Mouse (Mus musculus) megakaryocyte progenitor cell, adult 5-6 weeks (primary cell): ENCODE measurements at regions not wholly inside any gene's neighbourhood (a gene's known extent, or its start where the extent isn't known, plus 50 kb on each side); places are given as distances from the start of the nearest gene placed in this dataset.

Source experiments
- ATAC-seq: replicated peaks from 2 replicates; pipeline ENCODE4 v1.8.0; 2016; ENCODE audit warnings: mild to moderate bottlenecking, moderate TSS enrichment, inconsistent platforms; ENCODE audit not compliant: poor library complexity

DNA sequence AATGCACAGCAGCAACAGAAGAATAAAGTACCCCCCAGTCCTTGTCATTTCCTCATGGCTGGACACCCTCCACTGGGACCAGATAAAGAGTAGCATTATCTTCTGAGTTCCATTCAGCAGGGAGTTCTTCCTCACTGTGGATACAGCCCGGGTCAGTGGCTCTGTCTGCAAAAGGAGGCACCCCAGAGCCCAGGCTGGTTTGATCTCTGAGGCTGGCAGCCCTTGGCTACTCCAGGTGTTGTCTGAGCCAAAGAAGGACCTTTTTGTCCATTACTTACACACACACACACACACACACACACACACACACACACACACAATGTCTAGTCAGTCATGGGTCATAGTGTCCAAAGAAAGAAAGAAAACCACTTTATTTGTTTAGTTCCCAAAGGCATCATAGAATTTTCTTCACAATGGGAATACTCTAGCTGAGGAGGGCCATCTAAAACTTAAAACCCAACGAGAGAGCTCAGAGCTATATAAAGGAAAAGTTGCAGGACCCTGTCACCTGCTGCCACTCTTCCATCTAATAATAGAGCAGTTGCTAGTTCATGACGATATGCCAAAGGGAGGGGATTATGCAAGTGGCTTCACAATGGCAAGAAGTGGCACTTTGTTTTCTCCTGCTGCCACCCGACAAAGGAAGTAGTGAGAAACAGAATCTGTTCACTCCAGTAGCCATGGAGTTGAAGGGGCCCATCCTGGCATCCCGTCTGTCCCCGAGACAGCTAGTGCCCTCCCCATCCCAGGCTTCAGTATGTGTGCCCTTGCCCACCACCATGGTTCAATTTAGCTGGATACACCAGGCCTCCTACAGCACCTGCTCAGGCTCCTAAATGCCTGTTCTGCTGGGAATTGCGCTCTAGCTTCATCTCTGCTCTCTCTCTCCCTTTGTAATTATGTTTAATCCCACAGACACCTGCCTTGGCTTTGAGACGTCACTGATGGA is 480.4 kb upstream of the Nrsn1 start:
- ATAC-seq, result no peak

DNA sequence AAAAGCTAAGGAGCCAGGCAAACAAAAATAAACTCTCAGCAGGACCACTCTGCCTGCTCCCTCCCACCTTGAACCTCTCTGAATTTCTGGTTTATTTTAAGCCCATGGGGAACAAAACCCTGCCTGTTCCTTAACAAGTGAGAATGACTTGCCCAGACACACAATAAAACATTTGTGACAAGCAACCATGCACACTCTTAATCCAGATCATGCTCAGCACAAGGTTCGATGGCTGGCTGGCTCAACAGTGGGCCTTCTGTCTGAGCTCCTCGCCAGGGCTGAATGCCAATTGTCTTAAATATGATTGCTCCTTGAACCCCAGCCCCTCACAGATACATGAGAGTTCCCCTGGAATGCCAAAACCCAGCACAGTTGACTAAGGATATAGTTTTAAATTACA is 468.3 kb upstream of the Nrsn1 start:
- ATAC-seq, result no peak

DNA sequence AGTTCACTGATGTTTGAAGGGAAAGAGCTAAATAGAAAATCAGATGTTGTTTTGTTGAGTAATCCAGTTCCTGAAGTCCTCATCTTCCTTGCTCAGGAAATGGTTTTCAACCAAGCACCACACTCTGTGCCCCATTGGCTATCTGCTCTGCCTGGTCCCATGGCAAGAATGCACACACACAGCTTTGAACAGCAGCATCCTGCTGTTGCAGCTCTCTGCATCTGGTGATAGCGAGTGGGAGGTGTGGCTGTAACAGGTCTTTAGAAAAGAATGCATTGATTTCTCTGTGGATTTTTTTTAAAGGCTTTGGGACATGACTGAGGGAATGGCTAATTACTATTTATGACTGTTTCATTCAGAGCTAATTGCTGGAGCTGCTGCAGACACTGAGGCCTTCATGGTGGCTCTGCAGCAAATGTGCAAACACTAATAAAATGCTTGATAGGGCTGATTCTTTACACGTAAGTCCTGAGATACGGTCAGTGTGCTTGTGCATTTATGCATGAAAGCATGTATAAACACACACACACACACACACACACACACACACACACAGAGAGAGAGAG is 459.1 kb upstream of the Nrsn1 start:
- ATAC-seq, result no peak

DNA sequence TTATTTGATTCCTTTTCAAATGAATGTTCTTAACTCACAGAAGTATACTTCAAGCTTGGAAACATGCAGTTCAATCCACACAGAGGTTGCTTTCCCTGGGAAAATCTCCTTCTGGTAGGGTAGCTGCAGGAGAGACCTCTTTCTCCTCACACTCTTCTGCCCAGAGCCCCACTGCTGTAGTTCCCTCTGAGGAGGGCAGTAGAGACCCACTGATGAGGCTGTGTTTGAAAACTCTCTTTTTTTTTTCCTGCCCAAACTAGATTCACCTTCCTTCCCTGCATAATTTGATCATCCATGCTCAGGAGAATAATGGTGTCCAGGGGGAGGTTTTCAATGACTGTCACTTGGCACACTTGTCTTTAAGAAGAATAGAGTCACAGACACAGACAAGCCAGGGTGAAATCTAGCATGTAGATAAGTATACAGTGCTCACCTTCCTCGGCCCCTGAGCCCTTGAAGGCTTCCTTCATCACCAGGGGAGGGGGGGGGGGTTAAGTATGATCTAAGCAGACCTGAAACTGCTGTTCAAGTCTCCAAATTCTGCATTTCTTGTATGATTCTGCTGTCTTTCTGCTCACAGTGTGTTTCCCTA is 457.3 kb upstream of the Nrsn1 start:
- ATAC-seq, result no peak

DNA sequence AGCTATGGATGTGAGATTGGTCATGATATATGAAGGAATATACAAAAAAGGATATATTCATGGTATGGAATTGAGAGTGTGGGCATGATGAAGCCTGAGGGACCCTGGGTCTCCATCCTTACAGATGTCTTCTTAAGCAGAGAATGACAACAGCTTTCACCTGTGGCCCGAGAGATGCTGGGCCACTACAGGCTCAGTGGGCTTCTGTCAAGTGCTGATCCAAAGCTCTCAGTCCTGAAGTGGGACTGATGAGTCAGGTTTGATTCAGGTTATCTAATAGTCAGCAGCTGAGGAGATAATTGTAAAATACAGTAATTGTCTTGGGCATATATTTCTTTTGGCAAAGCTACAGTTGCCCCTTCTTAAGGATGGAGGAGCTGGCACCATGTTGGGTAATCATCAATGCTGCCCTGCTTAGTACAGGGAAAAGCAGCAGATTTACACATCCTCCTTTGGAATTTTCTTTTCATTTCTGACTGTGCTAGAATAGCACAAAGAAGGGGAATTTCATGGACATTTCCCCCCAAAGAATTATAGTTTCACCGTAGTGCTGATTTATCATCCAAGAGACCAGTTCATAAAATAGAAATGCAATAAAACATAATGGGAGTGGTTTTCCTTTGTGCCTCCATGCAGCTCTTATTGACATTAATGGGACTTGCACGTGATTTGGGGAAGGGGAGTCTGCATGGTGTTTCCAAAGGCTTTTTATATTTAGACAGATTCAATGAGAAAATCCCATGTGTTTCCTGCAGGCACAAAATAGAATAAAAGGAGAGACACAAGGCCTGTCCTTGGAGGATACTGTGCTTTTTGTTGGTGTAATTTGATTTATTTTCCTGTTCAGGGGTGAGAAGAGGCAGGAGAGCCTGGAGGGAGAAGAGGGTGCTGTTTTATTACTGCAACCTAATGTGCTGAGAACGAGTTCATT is 452.6 kb upstream of the Nrsn1 start:
- no peak for ATAC-seq

DNA sequence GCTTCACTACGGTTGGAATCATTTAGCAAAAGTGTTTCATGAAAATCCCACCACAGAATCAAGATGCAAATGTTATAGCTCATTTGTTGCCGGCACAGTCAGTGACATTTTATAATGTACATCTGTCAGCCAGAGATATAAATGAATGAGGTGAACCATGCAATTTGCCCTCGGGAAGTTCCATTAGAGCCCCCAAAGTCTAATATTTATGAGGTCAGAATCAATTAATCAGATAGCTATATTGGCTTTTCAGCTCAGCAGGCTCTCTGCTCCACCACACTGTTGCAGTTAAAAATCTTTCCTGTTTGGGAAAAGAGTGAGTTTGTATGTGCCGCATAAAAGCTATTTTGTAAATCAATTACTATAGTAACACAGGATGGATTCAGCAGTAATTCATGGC is 430.7 kb upstream of the Nrsn1 start:
- no peak for ATAC-seq

DNA sequence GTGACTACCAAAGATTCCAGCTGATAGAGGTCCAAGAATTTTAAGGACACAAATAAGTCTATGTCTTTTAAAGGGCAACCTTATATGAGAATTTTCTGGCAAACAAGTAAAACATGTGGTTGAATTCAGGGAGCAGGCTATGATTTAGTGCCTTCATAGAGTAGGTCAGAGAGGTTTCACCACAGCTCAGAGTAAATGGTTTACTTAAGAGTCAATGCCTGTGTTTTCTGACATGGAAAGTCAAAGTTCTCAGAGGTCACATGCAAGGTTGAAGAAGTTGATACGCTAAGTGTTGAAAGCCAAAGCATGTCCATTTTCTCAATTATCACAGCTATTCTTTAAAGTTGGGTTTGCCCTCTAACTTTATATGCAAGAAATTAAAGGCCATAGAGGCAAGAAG is 425.7 kb upstream of the Nrsn1 start:
- ATAC-seq, result no peak

DNA sequence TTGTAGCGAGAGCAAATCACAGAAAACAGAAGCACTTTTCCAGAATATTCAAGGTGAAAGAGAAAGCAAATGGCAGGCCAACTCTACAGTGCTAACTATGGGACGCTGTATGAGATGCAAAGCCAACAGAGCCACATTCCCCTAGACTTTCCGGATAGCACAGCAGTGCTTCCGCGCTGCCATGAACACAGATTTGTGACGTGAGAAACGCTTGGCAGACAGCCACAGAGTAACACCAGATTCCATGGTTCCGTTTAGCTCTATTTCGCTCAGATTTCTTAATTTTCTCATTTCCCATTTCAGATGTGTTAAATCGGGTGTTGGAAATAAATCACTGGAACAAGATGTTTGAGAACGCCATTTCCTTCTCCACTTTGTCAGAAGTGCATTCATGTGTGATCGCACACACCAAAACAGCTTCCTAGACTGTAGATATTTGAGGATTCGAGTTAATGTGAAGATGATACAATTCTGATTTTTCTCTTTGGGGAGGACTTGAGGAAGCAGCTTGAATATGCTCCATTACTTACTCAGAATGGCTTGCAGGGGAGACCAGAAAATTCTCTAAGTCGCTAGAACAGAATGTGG is 424.8 kb upstream of the Nrsn1 start:
- no peak for ATAC-seq

DNA sequence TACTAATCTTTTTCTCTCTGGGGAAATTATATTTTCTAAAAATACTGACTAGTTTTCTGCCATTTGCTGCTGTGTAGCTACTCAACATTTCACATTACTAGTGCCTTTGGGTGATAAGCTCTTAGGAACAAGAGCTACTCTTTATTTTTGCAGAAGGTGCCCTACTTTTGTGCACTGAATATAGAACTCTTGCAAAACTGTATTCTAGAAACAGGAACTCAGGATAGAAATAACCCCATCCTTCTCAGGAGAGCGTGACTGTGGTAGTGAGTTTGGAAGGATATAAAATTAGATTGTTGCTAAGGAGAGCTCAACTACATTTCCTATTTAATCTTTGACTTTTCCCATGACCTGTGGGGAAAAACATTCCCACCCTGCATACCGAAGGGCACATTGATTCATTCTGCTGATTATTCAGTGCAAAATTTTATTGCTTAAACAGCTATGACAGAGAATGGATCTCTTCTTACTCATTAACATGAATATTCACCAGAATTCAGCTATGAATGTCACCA is 408.0 kb upstream of the Nrsn1 start:
- ATAC-seq, result no peak

DNA sequence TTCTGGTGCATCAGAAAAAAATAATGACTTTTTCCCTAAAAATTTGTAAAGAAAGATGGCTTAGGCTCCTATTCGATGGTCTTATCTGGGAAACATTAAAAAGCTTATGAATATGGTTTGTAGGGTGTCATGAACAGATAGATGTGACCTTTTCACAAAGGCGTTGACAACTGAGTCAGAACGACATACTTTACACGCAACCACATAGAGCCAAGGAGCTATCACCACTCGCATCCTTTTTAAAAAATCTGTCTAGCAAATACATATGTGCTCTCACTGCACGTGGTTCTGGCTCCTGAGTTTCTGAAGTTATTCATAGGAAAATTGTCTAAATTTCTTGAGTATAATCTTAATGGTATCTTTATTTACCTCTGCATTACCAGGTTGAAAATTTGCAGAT is 404.9 kb upstream of the Nrsn1 start:
- ATAC-seq, result no peak

DNA sequence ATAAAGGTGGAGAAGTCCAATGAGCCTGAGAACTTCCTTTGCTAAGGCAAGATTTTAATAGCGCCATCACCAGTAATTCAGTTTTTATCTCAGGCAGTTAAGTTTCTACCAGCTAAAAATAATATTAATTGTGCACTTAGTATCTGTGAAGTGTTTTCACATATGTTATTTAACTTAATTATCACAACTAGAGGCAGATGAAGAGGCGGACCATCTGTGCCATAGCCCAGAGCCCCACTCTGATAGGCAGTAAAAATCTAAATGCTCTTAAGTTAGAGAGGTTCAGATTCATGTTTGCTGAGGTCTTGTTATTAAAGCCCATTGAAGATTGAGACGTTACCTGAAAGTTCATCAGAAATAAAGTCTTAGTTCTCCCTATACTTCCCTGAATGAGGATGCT is 395.7 kb upstream of the Nrsn1 start:
- no peak for ATAC-seq

DNA sequence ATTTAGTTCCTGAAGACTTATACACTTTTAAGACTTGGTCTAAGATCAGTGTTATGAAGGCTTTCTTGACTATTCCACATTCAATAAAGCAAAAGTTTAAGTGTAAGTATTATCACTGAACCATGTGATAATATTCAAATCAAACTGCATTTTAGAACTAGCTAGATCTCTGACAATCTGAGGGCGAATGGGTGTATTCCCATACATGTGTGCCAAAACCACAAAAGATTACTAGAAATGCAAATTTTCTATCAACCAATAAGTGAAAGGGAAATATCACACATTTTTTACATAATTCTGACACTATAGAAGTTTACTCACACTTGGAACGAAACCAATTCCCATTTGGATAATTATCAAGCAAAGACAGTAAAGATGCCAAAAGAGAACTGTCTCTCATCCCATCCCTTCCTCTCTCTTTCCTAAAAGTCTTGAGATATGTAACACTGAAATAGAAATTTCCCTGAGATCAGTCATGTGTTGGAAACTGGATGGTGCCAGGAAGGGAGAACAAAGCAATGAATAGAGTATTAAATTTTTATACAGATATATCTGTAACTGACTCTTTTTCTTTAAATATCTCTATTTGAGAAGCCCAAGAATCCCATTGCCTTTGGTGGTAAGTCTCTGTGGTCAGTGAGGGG is 394.8 kb upstream of the Nrsn1 start:
- no peak for ATAC-seq

DNA sequence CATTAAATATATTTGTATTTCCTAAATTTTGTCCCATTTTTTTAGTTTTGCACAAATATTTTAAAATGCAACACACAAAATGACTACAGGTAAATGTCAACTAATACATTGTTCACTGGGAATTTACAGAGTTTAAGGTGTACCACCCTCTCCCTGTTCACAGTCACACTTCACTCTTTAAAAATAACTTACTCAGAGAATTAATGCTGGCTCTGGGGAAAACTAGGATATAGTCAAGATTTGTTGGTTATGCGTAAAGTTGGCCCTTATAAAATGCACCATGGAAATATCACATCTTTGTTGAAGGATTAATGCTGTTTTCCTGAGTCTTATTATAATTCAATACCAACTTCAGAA is 378.1 kb upstream of the Nrsn1 start:
- no peak for ATAC-seq

DNA sequence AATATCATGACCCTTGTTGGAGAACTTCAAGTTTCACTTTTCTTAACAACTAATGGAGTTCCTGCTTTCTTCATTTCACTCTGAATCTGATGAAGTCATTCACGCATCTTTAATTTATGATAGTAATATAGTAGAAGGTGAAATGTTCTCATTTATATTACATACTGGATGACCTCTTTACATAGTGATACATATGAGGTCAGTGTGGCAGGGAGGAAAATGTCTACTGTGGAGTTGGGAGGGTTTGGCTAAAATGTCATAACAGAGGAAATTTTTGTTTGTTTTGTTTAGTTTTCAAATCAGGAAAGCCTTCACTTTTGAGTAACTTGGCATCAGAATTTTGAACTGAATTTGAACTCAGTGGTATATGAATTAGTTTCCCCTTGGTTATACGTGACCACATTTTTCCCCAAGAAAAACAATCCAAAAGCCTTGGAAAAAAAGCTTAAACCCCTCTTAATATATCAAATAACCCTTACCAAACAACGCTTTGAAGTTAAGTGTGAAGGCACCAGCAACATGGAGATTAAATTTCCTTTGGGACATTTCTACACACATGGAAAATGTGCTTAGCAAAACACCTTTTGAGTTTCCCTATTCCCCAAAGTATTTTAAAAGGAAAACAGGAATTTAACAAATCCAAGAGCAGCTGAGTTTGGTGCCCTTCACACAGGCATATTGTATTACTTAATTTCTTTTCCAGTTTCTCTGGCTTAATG is 377.6 kb upstream of the Nrsn1 start:
- no peak for ATAC-seq

DNA sequence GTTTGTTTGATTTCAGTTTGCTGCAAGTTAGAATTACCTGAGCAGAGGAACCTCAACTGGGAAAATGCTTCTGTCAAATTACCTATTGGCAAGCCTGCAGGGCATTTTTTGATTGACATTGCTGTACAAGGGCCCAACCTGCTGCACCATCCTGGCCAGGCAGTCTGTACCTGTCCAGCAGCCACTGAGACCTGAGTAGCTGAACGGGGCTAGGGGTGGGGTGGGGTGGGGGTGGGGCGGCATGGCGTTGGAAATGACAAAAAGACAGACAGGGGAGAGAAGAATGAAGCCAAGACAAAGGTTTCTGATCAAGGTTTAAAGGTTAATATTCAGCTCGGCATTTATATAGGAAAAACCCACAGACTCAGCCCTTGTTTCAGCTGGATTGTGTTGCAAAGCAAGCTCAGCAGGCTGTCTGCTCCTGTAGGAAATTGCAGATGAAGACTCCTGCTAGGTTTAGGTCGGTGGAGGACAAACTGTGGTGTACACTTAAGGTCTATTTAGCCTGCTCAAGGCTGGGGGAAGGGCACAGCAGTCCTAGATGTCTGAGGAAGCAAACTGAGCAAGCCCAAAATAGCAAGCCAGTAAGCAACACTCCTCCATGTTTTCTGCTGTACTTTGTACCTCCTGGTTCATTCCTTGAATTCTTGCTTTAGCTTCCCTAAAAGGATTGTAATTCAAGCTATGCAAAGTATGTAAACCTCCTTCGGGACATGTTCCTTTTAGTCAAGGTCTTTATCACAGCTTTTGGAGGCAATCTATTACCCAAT is 369.4 kb upstream of the Nrsn1 start:
- ATAC-seq, result no peak

DNA sequence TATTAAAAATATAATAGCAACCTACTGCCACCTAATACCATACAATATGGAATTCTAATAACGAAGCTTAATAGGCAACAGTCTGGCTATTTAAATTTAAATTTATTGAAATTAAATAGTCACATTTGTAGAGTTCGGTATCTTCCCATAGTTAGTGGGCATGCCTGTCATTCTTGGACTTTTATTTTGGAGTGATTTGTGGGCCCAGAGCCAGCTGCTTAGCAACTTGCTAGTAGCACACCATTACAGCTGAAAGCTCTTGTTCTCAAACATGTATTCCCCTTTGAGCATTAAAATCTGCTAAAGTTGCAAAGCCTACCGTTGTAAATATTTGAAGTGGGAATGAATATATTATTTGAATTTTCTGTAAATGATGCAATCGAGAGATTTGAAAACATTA is 359.2 kb upstream of the Nrsn1 start:
- ATAC-seq, result no peak

DNA sequence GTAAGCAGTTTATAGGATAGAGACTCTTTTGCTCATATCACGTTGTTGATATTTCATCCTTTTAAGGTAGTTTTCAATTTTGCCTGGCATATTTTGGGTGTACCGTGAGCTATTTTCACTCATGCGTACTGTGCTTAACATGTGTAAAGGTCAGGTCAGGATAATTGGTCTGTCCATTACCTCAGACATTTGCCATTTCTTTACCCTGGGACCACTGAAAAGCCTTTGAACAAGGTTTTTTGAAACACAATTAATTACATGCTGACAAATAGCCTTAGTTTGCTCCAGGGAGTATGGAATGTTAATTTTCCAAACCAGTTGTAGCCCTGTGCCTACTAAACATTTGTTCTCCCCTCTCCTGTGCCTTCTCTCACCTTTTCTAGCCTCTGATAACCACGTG is 347.3 kb upstream of the Nrsn1 start:
- ATAC-seq, result no peak

DNA sequence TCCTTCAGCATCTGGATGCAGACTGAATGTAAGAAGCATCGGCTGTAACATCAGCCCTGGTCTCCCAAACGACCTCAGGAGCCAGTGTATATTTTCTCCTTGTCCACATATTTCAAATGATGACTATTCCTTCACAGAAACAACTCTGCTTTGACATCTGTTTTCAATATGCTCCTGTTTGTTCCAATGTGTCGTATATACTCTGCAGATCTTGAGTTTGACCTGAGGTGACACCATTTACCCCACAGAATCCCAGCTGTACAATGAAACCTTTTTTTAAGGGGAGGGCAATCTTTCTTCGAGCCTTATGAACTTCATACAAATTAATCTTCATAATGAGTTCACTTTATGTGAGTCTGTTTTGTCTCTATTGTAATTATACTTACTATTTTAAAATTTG is 341.7 kb upstream of the Nrsn1 start:
- ATAC-seq, result no peak

DNA sequence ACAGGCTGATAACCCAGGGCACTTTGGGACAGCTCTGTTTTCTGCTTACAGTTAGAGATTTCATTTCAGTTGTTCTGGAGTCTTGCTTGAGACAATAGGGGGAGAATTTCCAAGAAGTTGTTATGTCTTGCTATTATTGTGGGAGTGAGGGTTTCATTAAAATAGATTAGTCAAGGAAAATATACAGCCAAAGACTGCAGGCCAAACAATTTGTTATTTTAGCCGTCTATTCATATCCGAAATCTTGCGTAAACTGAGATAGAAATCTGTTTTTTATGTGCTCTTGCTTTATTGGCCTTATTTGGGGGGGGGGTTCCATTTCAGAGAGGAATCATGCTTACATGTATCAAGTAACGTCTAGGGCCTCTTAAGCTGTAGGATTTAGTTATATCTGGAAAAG is 339.3 kb upstream of the Nrsn1 start:
- ATAC-seq, result no peak
